Mouse (Mus musculus): ENCODE measurements around the gene Ppif.

The Ppif gene

GRCm38 (mm10) chr14:25693888-25694568 is at the start of gene Ppif:
Ppif (plus strand) TSS chr14:25694154.
- DNase-seq (ENCODE audit: low read depth) = peak; percentile 99

- DNase-seq (ENCODE audit: low read depth) = no peak
These were observed 48.2 kb upstream of the Ppif start for GRCm38 (mm10) chr14:25645717-25646116.

DNA sequence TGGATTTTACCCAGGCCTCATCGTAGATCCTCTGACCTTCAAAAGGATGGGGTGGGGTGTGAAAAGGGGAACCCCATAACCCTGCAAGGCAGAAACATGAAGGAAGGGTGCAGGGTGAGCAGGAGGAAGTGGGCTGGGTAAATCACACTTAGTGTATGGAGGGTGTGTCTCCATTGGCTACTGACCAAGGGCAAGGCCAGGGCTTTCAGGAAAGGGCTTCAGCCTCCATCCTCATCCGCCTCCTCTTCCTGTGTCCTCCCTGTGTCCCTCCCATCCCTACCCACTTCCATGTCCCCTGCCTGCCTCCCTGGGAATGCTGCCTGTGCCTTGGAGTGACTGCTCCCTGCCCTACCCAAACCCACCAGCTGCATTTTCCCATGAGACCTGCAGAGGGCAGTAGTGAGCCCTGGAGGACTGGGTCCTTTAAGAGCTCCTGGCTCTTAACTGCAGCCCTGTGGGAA is 47.8 kb upstream of the Ppif start:
- DNase-seq (ENCODE audit: low read depth) = peak; percentile 80

DNA sequence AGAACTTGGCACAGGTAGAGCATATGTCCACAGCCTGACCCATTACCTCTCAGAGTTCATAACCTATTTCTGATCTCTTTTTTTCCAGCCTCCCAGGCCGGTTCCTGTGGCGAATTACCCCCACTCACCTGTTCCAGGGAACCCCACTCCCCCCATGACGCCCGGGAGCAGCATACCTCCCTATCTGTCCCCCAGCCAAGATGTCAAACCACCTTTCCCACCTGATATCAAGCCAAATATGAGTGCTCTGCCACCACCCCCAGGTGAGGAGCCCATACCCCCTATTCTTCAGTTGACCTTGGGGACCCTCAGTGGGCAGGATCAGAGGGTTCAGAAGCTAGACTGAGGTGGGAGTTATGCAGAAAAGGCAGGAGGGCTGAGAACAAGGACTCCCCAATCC is 42.8 kb upstream of the Ppif start:
- DNase-seq (ENCODE audit: low read depth) = no peak

GRCm38 (mm10) chr14:25651905-25652304 is 42.0 kb upstream of the Ppif start:
- DNase-seq (ENCODE audit: low read depth) = no peak

- DNase-seq (ENCODE audit: low read depth) = no peak
These were observed 39.4 kb upstream of the Ppif start for GRCm38 (mm10) chr14:25654401-25655197.

DNA sequence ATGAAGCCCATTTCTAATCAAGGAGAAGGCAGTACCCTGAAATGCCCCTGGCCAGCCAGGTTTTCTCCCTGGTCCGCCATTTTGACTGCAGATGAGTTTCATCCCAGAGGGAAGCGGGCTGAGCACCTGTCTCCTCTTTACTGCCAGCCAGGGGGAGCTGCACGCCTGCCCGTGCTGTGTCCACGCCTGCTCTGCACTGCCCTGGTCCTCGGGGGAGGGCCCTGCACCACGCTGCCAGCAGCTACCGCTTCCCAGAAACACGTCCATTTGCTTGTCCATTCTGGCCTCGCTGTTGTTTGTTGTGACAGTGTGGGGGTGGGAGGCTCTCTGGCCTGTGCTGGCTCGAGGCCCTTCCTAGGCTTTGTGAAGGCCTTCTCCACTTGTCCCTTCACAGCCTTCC is 33.3 kb upstream of the Ppif start:
- DNase-seq (ENCODE audit: low read depth) = no peak

GRCm38 (mm10) chr14:25661185-25661920 is 32.6 kb upstream of the Ppif start:
- DNase-seq (ENCODE audit: low read depth) = no peak

GRCm38 (mm10) chr14:25663649-25664309 is 30.2 kb upstream of the Ppif start:
- DNase-seq (ENCODE audit: low read depth) = no peak

GRCm38 (mm10) chr14:25664310-25664695 is 29.7 kb upstream of the Ppif start:
- no peak for DNase-seq (ENCODE audit: low read depth)

DNA sequence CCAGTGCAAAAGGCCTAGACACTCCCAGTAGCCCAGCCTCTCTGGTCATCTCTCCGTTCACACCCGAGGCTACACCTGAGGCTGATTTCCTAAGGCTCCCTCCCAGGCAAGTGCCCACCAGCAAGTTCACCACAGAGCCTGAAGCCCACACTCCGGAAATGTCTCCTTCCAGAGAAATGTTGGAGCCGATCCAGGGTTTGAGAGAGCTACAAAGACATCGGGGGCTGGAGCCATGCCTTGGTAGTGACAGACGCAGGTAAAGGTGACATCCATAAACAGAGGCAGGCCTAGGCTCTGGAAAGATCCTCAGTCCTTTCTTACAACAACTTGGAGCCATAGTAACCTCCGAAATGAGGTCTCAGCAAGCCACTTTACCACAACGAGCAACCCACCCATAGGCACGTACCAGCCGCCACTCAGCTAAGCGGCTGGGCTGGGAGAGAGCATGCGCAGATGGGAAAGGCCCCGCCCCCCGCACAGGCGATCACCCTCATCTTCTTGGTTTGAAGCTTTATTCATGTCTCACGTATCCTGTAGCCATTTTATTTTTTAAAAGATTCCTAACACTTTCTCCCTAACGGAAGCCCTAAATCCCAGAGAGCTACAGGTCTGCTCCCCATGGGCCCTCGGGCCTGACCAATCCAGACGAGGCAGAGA is 28.5 kb upstream of the Ppif start:
- no peak for DNase-seq (ENCODE audit: low read depth)

- DNase-seq (ENCODE audit: low read depth) = peak; percentile 35
These were observed 27.1 kb upstream of the Ppif start for GRCm38 (mm10) chr14:25666668-25667376.

- DNase-seq (ENCODE audit: low read depth) = no peak
These were observed 26.4 kb upstream of the Ppif start for GRCm38 (mm10) chr14:25667587-25667986.

GRCm38 (mm10) chr14:25679625-25680024 is 14.3 kb upstream of the Ppif start:
- DNase-seq (ENCODE audit: low read depth) = no peak

DNA sequence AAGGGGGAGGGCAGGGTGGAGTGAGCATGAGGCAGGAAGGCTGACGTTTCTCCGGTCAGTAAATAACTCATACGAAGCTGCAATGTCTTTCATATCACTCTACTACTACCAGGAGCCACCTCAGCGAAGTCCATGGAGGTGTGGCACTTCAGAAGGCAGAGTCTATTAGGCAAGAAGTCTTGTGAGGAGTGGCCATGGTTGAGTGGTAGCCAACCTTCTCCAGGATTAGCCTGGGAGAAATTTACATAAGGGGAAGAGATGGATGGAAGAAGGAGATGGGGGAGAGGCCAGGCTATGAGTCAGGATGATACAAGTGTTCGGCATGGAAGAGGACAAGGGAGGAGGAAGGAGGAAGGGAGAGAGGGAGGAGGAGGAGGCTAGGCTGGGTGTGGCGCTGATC is 11.9 kb upstream of the Ppif start:
- DNase-seq (ENCODE audit: low read depth) = no peak

DNA sequence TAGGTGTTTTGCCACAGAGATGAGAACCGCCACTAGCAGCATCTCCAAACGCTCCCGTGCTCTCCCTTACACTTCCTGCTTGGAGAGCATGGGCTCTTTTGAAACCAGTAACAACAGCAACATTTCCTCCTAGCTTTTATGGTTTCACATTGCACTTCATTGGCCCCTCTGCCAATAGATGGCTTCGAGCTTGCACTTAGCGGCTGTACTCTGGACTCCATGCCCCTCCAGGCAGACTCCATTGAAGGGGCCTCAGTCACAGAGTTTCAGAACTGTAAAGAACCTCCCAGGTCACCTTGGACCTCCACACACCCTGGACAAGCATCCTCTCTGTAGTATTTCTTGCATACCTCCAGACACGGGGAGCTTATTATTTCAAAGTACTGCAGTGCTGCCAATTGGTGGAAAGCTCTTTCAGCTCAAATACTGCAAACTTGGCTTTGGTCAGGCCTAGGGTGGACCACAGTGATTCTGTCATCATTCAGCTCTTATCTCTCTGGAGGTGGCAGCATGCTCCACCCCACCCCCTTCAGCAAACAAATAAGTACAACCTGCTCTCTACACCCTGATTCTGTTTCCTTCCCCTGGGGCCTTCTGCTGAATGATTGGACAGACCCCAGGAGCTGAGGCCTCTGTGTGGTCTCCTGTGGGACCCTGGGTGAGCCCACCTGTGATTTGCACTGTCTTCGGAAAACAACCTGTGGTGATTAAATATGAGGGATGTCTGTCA is 7.6 kb upstream of the Ppif start:
- DNase-seq (ENCODE audit: low read depth) = no peak

- DNase-seq (ENCODE audit: low read depth) = no peak
These were observed 6.7 kb upstream of the Ppif start for GRCm38 (mm10) chr14:25686983-25687901.

- no peak for DNase-seq (ENCODE audit: low read depth)
These were observed 575 bp upstream of the Ppif start for GRCm38 (mm10) chr14:25693271-25693887.

DNA sequence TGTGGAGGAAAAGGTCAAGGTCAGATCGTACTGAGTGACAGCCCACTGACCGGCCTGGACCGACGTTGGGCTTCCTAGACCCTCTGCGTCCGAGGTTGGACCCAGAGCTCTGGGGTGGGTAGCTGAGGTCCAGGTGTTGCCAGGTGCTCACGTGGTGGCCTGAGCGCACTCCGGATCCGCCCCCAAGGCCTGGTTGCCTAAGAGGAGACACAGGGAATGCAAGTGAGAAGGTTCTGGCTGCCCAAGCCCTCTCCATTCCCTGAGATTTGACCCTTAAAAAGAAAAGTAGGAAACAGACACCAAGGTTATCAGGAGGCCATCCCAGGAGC is 579 bp downstream of the Ppif start:
- peak; percentile 46 for DNase-seq (ENCODE audit: low read depth)

Measured in naive thymus-derived CD4-positive, alpha-beta T cell, adult 2 months (primary cell).